Mouse (Mus musculus) yolk sac, embryonic 10.5 days (tissue): ENCODE data around the gene Tenm4.

ENCODE experiments used
- DNase-seq: peaks from one replicate; pipeline ENCODE4 v3.0.0-alpha.2; 2017; ENCODE audit warnings: low spot score

Gene Tenm4

GRCm38 (mm10) chr7:96808059-96808646 is 637.1 kb downstream of the Tenm4 start:
- no peak for DNase-seq

GRCm38 (mm10) chr7:96811691-96812090 is 640.6 kb downstream of the Tenm4 start:
- DNase-seq, result no peak

GRCm38 (mm10) chr7:96813036-96813435 is 642.0 kb downstream of the Tenm4 start:
- no peak for DNase-seq

GRCm38 (mm10) chr7:96813497-96814400 is 642.7 kb downstream of the Tenm4 start:
- no peak for DNase-seq

GRCm38 (mm10) chr7:96814581-96814980 is 643.5 kb downstream of the Tenm4 start:
- DNase-seq, result no peak

- peak; percentile 36 for DNase-seq
Measured at GRCm38 (mm10) chr7:96817030-96817674, 646.1 kb downstream of the Tenm4 start.

- DNase-seq, result no peak
Measured at GRCm38 (mm10) chr7:96818236-96818916, 647.3 kb downstream of the Tenm4 start.

GRCm38 (mm10) chr7:96819538-96819937 is 648.5 kb downstream of the Tenm4 start:
- no peak for DNase-seq

- no peak for DNase-seq
Measured at GRCm38 (mm10) chr7:96820343-96820742, 649.3 kb downstream of the Tenm4 start.

GRCm38 (mm10) chr7:96826101-96826500 is 655.1 kb downstream of the Tenm4 start:
- no peak for DNase-seq

GRCm38 (mm10) chr7:96826672-96827071 is 655.6 kb downstream of the Tenm4 start:
- no peak for DNase-seq

GRCm38 (mm10) chr7:96832551-96832950 is 661.5 kb downstream of the Tenm4 start:
- DNase-seq, result no peak

GRCm38 (mm10) chr7:96833012-96833411 is 662.0 kb downstream of the Tenm4 start:
- DNase-seq, result no peak

- no peak for DNase-seq
Measured at GRCm38 (mm10) chr7:96834681-96835289, 663.7 kb downstream of the Tenm4 start.

- no peak for DNase-seq
Measured at GRCm38 (mm10) chr7:96835313-96835712, 664.3 kb downstream of the Tenm4 start.

GRCm38 (mm10) chr7:96838271-96838841 is 667.3 kb downstream of the Tenm4 start:
- DNase-seq, result no peak

- no peak for DNase-seq
Measured at GRCm38 (mm10) chr7:96838926-96839325, 667.9 kb downstream of the Tenm4 start.

GRCm38 (mm10) chr7:96839586-96839985 is 668.5 kb downstream of the Tenm4 start:
- no peak for DNase-seq

GRCm38 (mm10) chr7:96842477-96843255 is 671.6 kb downstream of the Tenm4 start:
- no peak for DNase-seq

- DNase-seq, result peak; percentile 27
Measured at GRCm38 (mm10) chr7:96844104-96844894, 673.3 kb downstream of the Tenm4 start.
